Mouse (Mus musculus) heart, postnatal 14 days (tissue): ENCODE data around the gene Tpm4. TPM values are rescaled to one million over a fixed set of nuclear protein-coding genes. Genes with fewer than 3 reads are reported as not detected.

Source experiments
- DNase-seq, 2 experiments: peaks; one replicate each; pipeline ENCODE4 v3.0.0; 2021 to 2022
- intact Hi-C: fragments of 180-260 bp; cut with DNase I; formaldehyde crosslinking; loops from one replicate; pipeline ENCODE4 v1.15.1; 2025
- total RNA-seq, 2 experiments: library from RNA; stranded (reverse); gene quantifications; 2 replicates each; pipeline ENCODE4 v1.2.3; 2021

Gene Tpm4
- total RNA-seq, 2 experiments from 2014 or later = 119 to 155 TPM

DNA sequence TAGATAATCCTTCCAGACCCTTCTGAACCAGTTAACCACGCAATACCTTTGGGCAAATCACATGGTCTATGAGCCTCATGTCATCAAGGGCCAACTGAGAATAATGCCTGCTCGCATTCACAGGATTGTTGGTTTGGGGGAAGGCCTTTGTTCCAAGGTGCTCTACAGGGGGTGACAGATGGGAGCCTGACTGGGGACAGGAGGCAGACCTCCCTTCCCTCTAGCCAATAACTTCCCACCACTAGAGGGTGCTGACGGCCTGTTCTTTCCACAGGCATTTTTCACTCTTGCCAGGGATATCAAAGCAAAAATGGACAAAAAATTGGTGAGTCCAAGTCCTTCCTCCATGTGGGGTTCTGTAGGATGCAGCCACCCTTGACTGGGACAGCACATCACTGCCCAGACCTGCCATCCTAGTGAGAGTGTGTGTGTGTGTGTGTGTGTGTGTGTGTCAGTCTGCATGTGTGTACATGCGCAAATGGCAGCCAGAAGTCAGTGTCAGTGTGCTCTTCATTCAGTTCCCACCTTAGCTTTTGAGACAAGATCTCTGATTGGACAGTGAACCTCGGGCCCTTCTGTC, 42.7 kb downstream of the Tpm4 start:
- DNase-seq = peak; percentile 78 to 88
- intact Hi-C loops = loop anchor here (2.0 to 5.0 kb wide), 4 partner anchors 45 to 189 kb away; partner anchors contain the start of gene Ap1m1

DNA sequence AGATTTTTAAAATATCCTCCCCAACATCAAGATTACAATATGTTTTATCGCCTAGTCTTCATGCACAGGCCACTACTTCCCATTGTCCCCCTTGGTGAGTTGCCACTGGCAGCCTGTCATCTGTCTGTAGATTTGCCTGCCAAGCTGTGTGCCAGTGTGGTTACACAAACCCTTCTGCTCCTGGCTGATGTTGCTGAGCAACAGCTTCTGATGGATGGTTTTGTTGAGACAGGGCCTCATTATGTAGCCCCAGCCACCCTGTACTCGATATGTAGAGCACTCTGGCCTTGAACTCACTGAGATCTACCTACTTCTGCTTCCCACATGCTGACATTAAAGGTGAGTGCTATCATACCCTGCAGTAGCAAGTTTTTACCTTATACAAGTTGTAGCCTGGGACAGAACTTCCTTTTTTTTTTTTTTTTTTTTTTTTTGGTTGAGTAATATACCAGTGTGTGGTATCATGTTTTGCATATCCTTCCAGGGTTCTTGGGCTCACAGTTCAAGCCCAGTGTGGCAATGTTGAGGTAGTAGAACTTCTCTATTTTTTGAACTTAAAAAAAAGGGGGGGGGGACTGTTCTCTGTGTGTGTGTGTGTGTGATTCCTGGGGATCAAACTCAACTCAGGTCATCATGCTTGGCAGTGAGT, 48.9 kb downstream of the Tpm4 start:
- no peak for DNase-seq
- intact Hi-C loops = no loop called here

DNA sequence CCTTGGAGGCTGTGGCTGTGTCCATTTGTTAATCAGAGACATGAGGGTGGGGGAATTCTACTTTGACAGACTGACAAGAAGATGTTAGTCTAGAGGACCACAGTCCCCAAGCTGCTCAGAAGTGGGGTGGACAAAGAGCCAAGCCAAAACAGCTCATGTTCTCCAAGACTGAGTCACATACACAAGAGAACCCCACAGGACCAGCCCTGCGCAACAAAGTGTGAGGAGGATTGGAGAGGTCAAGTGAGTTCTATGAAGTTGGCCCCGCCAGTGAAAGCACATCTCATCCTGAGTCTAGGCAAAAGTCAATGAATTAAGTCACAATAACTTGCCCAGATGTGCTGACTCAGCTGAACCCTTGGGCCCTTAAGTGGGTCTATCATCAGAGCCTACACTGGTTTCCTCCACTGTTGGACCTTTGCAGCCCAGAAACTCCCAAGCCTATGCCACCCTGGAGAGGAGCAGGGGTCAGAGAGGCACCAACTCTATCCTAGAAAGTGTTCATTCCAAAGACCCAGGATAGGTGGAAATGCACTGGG, 53.1 kb downstream of the Tpm4 start:
- intact Hi-C loops = no loop called here
- DNase-seq = no peak

DNA sequence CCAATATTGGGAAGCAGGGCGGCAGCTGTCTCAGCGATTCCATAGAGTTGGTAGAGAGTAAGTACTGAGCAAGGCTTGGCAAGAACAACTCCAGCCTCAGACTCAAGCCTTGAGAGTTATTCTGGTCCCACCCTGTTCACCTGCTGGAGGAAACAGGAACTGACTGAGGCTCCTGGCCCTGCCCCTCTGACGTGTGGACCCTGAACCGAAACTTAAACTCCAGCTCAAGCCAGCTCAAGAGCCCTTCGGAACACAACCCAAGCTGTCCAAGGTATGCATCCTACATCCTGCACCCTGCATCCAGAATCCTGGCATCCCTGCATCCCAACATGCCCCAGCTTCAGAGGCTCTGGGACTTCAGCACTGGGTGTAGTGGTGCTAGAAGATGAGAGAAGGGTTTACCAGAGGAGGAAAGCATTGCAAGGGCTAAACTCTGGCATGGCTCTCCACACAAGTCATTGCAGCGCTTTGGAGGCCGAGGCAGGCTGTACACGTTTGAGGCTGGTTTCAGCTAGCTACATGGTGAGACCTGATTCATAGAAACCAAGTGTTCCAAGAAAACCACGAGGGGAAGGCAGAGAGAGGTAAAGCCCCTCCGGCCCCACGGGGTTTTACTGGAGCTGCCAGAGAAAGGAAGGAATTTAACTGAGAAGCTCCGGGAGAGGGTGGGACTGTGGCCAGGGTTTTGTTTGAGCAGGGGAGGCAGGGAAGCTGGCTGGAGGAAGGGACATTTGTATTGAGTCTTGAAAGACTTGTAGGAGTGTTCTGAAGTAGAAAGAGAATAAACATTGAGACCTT, 54.8 kb downstream of the Tpm4 start, which contains the start of gene Hsh2d:
Hsh2d (plus strand) TSS at position 222 of the 798 bp plus-strand sequence.
- no peak for DNase-seq
- intact Hi-C loops = no loop called here

DNA sequence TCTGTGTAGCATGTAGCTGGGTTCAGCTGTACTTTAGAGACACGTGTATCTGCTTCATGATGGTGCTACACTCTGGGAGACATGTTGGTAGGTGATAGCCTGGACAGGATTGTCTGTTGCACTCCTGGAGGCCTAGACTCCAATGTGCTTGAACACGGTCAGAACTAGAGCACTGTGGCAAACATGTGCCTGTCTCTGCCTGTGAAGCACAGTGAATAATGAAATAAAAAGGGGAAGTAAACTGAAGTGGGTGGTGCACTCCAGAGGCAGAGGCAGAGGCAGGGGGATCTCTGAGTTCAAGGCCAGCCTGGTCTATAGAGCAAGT, 55.4 kb downstream of the Tpm4 start:
- no peak for DNase-seq
- intact Hi-C loops = no loop called here

DNA sequence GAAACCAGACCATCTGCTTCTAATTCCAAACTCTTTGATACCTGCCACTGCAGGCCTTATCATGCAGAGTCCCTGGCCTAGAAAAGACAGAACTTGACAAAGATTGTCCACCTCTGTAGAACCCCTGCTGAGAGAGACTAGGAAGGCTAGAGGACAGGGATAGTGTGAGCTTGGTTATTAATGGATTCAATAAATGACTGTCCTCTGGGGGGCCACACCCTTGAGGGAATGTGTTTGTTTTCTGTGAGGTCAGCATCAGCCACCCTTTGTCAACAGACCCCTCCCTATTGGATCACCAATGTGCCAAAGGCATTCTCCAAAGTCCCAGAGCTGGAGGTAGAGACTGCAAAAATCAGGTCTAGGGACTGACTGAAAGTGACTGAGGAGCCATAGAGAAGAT, 57.3 kb downstream of the Tpm4 start:
- intact Hi-C loops = no loop called here
- DNase-seq = no peak

DNA sequence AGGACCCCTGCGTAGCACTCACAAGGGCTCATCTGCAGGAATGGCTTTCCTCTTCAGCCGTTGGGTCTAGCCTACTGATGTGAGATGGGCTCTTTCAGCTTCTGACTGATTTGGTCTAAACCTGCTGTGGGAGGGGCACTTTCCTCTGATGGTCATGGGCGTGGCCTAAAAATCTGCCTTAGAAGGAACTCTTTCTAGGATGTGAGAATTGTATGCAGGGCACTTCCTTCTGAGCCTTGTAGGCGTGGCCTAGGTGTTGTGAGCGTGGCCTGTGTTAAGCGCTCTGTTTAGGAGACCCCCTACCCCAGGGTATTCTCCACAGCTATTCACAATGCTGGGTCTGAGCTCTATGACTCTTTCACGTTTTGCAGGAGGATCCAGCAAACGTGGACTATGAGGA, 63.2 kb downstream of the Tpm4 start:
- no peak for DNase-seq
- intact Hi-C loops = no loop called here

Other genes with a start within 250 kb of the Tpm4 start
- gene Zfp882, start 226.4 kb upstream of the Tpm4 start, total RNA-seq = 1 to 10 TPM; 3.6 to 4.0 TPM
- gene Zfp617, start 226.3 kb upstream of the Tpm4 start, total RNA-seq = 10 to 100 TPM; 25.9 to 29.0 TPM
- 1 to 10 TPM; 8.8 to 8.9 TPM for gene Zfp961, start 183.9 kb upstream of the Tpm4 start, total RNA-seq
- gene Cyp4f18, start 125.3 kb upstream of the Tpm4 start, total RNA-seq = under 1 TPM; 0.38 to 0.56 TPM
- not detected for gene Olfr372, start 93.8 kb upstream of the Tpm4 start, total RNA-seq
- not detected for gene Olfr373, start 51.8 kb upstream of the Tpm4 start, total RNA-seq
- not detected for gene Olfr374, start 27.9 kb upstream of the Tpm4 start, total RNA-seq
- 10 to 100 TPM; 28.2 to 28.6 TPM for gene Rab8a, start 26.2 kb downstream of the Tpm4 start, total RNA-seq
- under 1 TPM in 1 of 2 experiments, not detected in 1; 0.17 TPM for gene Hsh2d, start 54.7 kb downstream of the Tpm4 start, total RNA-seq
- gene Cib3, start 77.9 kb downstream of the Tpm4 start, total RNA-seq = not detected
- not detected for gene Gm11034, start 78.7 kb downstream of the Tpm4 start, total RNA-seq
- 10 to 100 TPM; 21.4 to 24.4 TPM for gene Fam32a, start 84.8 kb downstream of the Tpm4 start, total RNA-seq
- 10 to 100 TPM; 53.2 to 53.4 TPM for gene Ap1m1, start 105.0 kb downstream of the Tpm4 start, total RNA-seq
- gene Gm10282, start 170.3 kb downstream of the Tpm4 start, total RNA-seq = 1 to 10 TPM; 9.7 TPM
- 100 to 1,000 TPM; 113 to 115 TPM for gene Klf2, start 184.1 kb downstream of the Tpm4 start, total RNA-seq